Mouse (Mus musculus) cerebellum, adult 2 months (tissue): ENCODE results near the gene Gh. TPM values are rescaled to one million over a fixed set of nuclear protein-coding genes. Genes with fewer than 3 reads are reported as not detected.

ENCODE experiments used
- DNase-seq, 2 experiments: peaks; one replicate each; pipeline ENCODE4 v3.0.0; 2021
- H3K27ac ChIP-seq: fragments of 200-500 bp; 2 replicates; pipeline ENCODE4 v1.5.1; 2012; ENCODE audit warnings: low read length, control low read depth, inconsistent platforms; ENCODE audit not compliant: insufficient read depth
- H3K27me3 ChIP-seq: fragments of 200-500 bp; 2 replicates; pipeline ENCODE4 v1.6.1; 2012; ENCODE audit warnings: inconsistent platforms, mild to moderate bottlenecking, low read length, moderate library complexity; ENCODE audit not compliant: control insufficient read depth, insufficient read depth
- H3K4me1 ChIP-seq: fragments of 200-500 bp; 2 replicates; pipeline ENCODE4 v1.6.1; 2011; ENCODE audit warnings: low read length; ENCODE audit not compliant: control insufficient read depth, insufficient read depth
- H3K4me3 ChIP-seq: fragments of 200-500 bp; replicated peaks from 2 replicates; pipeline ENCODE3; 2011; ENCODE audit warnings: mild to moderate bottlenecking, low read depth, low read length, control low read depth; ENCODE audit not compliant: insufficient read depth
- CTCF ChIP-seq: fragments of 200-500 bp; IDR thresholded peaks from 2 replicates; pipeline ENCODE4 v1.5.1; 2011; ENCODE audit warnings: low read depth, mild to moderate bottlenecking, control low read depth, low read length, moderate library complexity, borderline replicate concordance; ENCODE audit not compliant: insufficient read depth
- POLR2A ChIP-seq: fragments of 200-500 bp; IDR thresholded peaks from 2 replicates; pipeline ENCODE4 v1.6.1; 2011; ENCODE audit warnings: low read length, control low read depth, borderline replicate concordance; ENCODE audit not compliant: insufficient read depth
- WGBS: fragments of 180-500 bp; shearing (Covaris S2); methylation state at CpG from one replicate; pipeline ENCODE4 v1.1.7; 2018; 5-methylcytosine and 5-hydroxymethylcytosine counted together
- polyA plus RNA-seq: library from polyadenylated mRNA; depleted of rRNA; stranded (reverse); fragments of >200 nt; gene quantifications from 2 replicates; pipeline ENCODE4 v1.2.3, GENCODE M21; 2012

Gh gene
- polyA plus RNA-seq, 1 experiment = not detected

DNA sequence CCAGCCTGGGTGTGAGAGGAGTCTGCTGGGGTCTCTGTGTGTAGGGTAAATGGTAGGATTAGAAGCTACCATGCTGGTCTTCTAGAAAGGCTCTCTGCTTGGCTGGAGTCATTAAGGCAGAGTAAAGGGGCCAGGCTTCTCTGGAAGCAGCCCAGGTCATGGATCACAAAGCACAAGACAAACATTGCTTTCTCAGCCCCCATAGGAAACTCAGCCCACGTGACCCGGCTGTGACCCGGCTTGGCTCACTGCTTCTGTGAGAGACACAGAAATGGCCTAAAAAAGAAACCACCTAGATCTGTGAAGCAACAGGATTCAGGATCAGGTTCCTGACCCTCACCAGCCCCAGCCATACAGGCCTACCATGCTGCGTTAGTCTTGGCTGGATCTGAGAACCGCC is 23.2 kb upstream of the Gh start:
- TF ChIP-seq CTCF (no peak), POLR2A (no peak)
- H3K27ac ChIP-seq = no peak overlapping the region
- DNase-seq = no peak
- no peak overlapping the region for H3K4me3 ChIP-seq
- 75% methylated on average over 5 of the region's 5 CpGs for WGBS
- no peaks in the 10 kb centered on the region; the same call in 1 of the 2 replicates for H3K4me1 ChIP-seq
- no peaks in the 10 kb centered on the region for H3K27me3 ChIP-seq

GRCm38 (mm10) chr11:106318406-106319366 is 17.0 kb upstream of the Gh start:
- 73% methylated on average over 21 of the region's 21 CpGs for WGBS
- DNase-seq = no peak
- no peaks in the 10 kb centered on the region for H3K27me3 ChIP-seq
- H3K27ac ChIP-seq = no peak overlapping the region
- no peaks in the 10 kb centered on the region for H3K4me1 ChIP-seq
- H3K4me3 ChIP-seq = no peak overlapping the region
- TF ChIP-seq CTCF (no peak), POLR2A (no peak)

DNA sequence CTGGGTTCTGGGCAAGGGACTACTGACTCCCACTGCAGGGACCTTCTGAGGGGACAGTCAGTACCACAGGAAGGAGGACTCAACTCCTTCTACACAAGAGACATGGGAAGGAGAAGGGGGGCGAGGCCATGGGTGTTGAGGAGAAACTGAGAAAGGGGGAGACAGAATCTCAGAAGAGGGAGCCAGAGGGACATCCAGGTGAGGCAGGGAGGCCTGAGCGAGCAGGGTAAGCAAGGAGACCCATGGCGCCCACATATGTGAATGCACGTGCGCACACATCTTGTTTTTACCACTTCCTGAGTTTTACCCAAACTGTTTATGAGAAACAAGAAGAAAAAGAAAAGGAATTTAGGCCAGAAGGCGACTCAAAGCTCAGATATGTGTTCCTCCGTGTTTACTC is 16.1 kb upstream of the Gh start:
- H3K4me3 ChIP-seq = no peak overlapping the region
- 76% methylated on average over 7 of the region's 7 CpGs for WGBS
- H3K27me3 ChIP-seq = no peaks in the 10 kb centered on the region
- H3K27ac ChIP-seq = no peak overlapping the region
- no peak for TF ChIP-seq POLR2A
- no peak for TF ChIP-seq CTCF
- DNase-seq = no peak
- no peaks in the 10 kb centered on the region for H3K4me1 ChIP-seq

DNA sequence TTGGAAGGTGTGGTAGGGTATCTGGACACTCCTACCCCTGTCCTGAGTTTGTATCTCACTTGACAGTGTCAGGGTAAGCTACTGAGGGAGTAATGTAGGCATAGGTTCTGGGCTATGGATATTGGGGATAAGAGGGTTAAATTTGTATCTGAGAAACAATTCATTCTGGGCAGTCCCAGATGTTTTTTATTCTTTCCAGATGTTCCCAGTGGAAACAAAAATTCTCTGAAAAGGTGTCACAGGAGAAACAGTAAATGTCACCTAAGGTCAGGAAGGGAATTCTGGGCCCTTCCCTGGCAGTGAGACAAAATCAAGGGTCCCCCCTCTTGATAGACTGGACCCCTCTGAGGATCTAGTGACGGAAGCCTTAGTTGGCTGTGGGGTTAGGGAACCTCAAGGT is 14.8 kb upstream of the Gh start:
- Histone ChIP-seq H3K4me1 (no peaks in the 10 kb centered on the region), H3K4me3 (no peak overlapping the region), H3K27me3 (no peaks in the 10 kb centered on the region), H3K27ac (no peak overlapping the region)
- WGBS = 92% methylated on average over 1 of the region's 1 CpGs
- TF ChIP-seq POLR2A (no peak), CTCF (no peak)
- DNase-seq = no peak

DNA sequence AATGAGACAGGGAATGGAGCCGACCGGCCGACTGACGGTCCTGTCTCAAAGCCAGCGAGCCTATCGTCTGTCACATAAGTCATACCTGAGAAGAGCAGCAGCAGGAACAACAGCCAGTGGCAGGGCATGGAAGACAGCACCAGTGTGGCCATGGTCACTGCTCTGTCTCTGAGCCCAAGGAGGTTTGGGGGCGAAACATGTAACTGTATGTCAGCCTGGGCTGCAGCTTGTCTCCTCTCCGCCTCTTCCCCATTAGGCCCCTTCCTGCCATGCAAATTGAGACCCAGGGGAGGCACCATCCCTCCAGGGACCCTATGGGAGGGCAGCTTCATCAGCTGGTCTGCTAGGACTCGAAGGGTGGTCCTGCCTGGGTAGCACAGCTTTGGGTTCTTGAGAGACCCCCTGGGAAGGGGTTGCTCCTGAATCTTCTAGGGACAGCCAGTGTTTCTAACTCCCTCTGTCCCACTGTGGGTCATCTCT is 12.7 kb upstream of the Gh start, which contains the start of gene Cd79b:
Gene Cd79b (minus strand): TSS at position 430 of the 480 bp plus-strand sequence.
- H3K27ac ChIP-seq = no peak within 1 kb of the TSS
- no peaks in the 10 kb centered on the region for H3K4me1 ChIP-seq
- WGBS = 81% methylated on average over 9 of the region's 9 CpGs
- DNase-seq = no peak
- H3K4me3 ChIP-seq = no peak within 1 kb of the TSS
- TF ChIP-seq CTCF = no peak
- TF ChIP-seq POLR2A = no peak
- H3K27me3 ChIP-seq = no peaks in the 10 kb centered on the region

GRCm38 (mm10) chr11:106313533-106313932 is 11.9 kb upstream of the Gh start:
- WGBS = 84% methylated on average over 5 of the region's 5 CpGs
- no peaks in the 10 kb centered on the region for H3K27me3 ChIP-seq
- TF ChIP-seq POLR2A (no peak), CTCF (no peak)
- H3K27ac ChIP-seq = no peak overlapping the region
- no peak for DNase-seq
- no peak overlapping the region for H3K4me3 ChIP-seq
- H3K4me1 ChIP-seq = no peaks in the 10 kb centered on the region

- 72% methylated on average over 5 of the region's 5 CpGs for WGBS
- TF ChIP-seq POLR2A (no peak), CTCF (no peak)
- no peak overlapping the region for H3K27ac ChIP-seq
Measured at GRCm38 (mm10) chr11:106310123-106310522, 8.5 kb upstream of the Gh start.

GRCm38 (mm10) chr11:106308162-106308561 is 6.5 kb upstream of the Gh start:
- no peak for DNase-seq
- Histone ChIP-seq H3K4me1 (no peaks in the 10 kb centered on the region), H3K4me3 (no peak overlapping the region), H3K27ac (no peak overlapping the region), H3K27me3 (no peaks in the 10 kb centered on the region)
- TF ChIP-seq CTCF = no peak
- no peak for TF ChIP-seq POLR2A
- WGBS = 83% methylated on average over 11 of the region's 11 CpGs

More at GRCm38 (mm10) chr11:106310123-106310522, 8.5 kb upstream of the Gh start:
- Histone ChIP-seq H3K4me1 (no peaks in the 10 kb centered on the region), H3K27me3 (no peaks in the 10 kb centered on the region), H3K4me3 (no peak overlapping the region)
- no peak for DNase-seq
